Mouse (Mus musculus) hindbrain, embryonic 12.5 days (tissue): Measurements from ENCODE around the gene Cacnb4. TPM values are rescaled to one million over a fixed set of nuclear protein-coding genes. Genes with fewer than 3 reads are reported as not detected.

Source experiments
- ATAC-seq: fragments of 200-750 bp; cut with Nextera tagmentation; 2 replicates; pipeline ENCODE4 v1.8.0; 2017; ENCODE audit warnings: moderate TSS enrichment; ENCODE audit not compliant: low FRiP score
- H3K27ac ChIP-seq: fragments of 300-500 bp; sonication (generic); 2 replicates; pipeline ENCODE4 v1.5.1; 2016; ENCODE audit warnings: mild to moderate bottlenecking
- H3K27me3 ChIP-seq: fragments of 300-500 bp; sonication (generic); 2 replicates; pipeline ENCODE4 v1.6.1; 2016; ENCODE audit warnings: mild to moderate bottlenecking
- H3K36me3 ChIP-seq: fragments of 300-500 bp; sonication (generic); 2 replicates; pipeline ENCODE4 v1.6.1; 2016; ENCODE audit warnings: mild to moderate bottlenecking
- H3K4me1 ChIP-seq: fragments of 300-500 bp; sonication (generic); 2 replicates; pipeline ENCODE4 v1.6.1; 2016
- H3K4me2 ChIP-seq: fragments of 300-500 bp; sonication (generic); replicated peaks from 2 replicates; pipeline ENCODE4 v1.6.1; 2016; ENCODE audit warnings: mild to moderate bottlenecking
- H3K4me3 ChIP-seq: fragments of 300-500 bp; sonication (generic); 2 replicates; pipeline ENCODE4 v1.5.1; 2016; ENCODE audit warnings: mild to moderate bottlenecking
- H3K9ac ChIP-seq: fragments of 300-500 bp; sonication (generic); 2 replicates; pipeline ENCODE4 v1.6.1; 2016; ENCODE audit warnings: mild to moderate bottlenecking, moderate library complexity
- H3K9me3 ChIP-seq: fragments of 300-500 bp; sonication (generic); replicated peaks from 2 replicates; pipeline ENCODE4 v1.6.1; 2016; ENCODE audit warnings: mild to moderate bottlenecking
- WGBS: fragments of 180-500 bp; shearing (Covaris S2); methylation state at CpG from one replicate; pipeline ENCODE4 v1.1.7; 2016; 5-methylcytosine and 5-hydroxymethylcytosine counted together
- polyA plus RNA-seq: library from polyadenylated mRNA; unstranded; fragments of >200 nt; fragmentation: Nextera tagmentation; extraction: Ambion mirVana; gene quantifications from 2 replicates; pipeline ENCODE4 v1.2.1, GENCODE M21; 2016

The Cacnb4 gene
- polyA plus RNA-seq, 1 experiment from 2014 or later: 5.9 TPM

DNA sequence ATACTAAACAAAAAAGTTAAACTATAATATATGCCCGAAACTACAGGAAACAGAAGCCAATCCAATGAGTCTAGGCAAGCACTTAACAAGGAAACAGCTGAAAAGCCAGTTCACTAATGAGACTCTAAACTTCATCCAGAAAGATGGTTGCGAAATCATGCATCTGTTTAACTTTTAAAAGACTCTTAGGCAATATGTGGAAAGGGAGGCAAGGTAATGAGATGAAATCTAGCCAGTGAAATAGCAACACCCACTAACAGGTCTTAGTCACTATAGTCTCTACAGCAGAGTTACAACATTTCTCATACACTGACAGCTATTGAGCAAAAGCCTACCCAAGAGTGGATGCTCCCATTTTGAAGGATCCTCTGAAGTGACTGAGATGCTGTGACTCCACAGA lies 74.4 kb downstream of the Cacnb4 start:
- H3K9ac ChIP-seq: no peak overlapping the region
- 92% methylated on average over 2 of the region's 2 CpGs for WGBS
- no peaks in the 10 kb centered on the region for H3K36me3 ChIP-seq
- H3K4me3 ChIP-seq: no peak overlapping the region
- H3K4me2 ChIP-seq: no peak overlapping the region
- H3K27me3 ChIP-seq: no peaks in the 10 kb centered on the region
- ATAC-seq: no peak
- H3K4me1 ChIP-seq: no peaks in the 10 kb centered on the region
- H3K27ac ChIP-seq: no peak overlapping the region
- H3K9me3 ChIP-seq: no peaks in the 10 kb centered on the region

DNA sequence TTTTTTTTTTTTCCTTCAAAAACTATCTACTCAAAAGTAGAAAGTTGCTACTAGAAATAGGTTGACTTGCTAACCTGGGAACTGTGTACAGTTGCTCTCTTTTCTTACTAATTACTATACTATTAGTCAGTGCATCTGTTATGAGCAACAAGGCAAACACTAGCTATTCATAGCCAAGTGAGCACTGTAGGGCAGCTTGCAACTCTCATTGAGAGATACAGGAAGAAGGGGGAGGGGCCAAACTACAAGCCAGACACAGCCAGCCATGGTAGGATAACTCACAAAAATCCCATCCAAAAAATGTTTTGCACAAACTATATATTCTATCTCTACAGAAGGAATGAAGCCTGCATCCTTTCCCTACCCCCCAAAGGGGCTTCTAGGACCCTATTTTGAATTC lies 79.1 kb downstream of the Cacnb4 start:
- no peaks in the 10 kb centered on the region for H3K36me3 ChIP-seq
- no peak overlapping the region for H3K4me3 ChIP-seq
- 0 out of 2 replicates have a peak, but pooled peaks cover 2% of the 10 kb centered on the region for H3K4me1 ChIP-seq
- no peak for ATAC-seq
- H3K9ac ChIP-seq: no peak overlapping the region
- no peaks in the 10 kb centered on the region for H3K27me3 ChIP-seq
- H3K9me3 ChIP-seq: no peaks in the 10 kb centered on the region
- H3K27ac ChIP-seq: no peak overlapping the region
- H3K4me2 ChIP-seq: no peak overlapping the region

DNA sequence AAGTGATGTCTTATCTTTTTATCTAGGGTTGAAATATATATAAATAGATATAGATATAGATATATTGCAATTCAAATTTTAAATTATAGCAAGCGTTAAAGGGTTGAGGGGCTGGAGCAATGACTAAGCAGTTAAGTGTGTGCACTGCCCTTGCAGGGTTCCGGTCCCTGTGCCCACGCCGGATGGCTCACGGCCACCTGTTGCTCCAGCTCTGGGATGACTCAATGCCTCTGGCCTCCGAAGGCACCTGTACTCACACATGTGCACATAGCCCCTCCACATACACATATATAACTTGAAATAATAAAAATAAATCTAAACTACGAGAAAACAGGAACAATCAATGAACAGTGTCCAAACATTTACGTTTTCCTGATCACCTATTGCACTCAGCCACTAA lies 82.8 kb downstream of the Cacnb4 start:
- Histone ChIP-seq H3K4me1 (peaks cover 13% of the 10 kb centered on the region), H3K4me3 (no peak overlapping the region), H3K36me3 (no peaks in the 10 kb centered on the region), H3K27me3 (no peaks in the 10 kb centered on the region), H3K4me2 (no peak overlapping the region), H3K9me3 (no peaks in the 10 kb centered on the region), H3K9ac (no peak overlapping the region), H3K27ac (no peak overlapping the region)
- 93% methylated on average over 8 of the region's 8 CpGs for WGBS
- no peak for ATAC-seq

DNA sequence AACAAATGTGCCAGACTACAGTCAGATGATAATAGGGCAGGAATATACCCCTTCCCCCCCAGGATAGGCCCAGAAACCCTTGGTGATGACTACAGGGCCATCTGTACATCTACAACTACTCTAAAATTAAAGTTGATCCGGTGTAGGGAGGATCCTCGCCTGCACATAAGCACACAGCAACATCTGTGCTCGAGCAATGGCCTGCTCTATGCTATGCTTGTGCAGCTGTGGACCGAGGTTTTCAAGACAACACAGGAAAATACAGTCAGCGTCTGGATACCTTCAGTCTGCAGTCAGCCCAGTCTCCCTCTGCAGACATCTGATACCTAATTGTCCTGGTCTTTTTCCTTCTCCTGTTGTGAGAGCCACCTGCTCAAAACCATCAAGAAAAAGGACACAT lies 83.4 kb downstream of the Cacnb4 start:
- Histone ChIP-seq H3K36me3 (no peaks in the 10 kb centered on the region), H3K4me3 (no peak overlapping the region), H3K4me1 (peaks cover 13% of the 10 kb centered on the region), H3K27me3 (no peaks in the 10 kb centered on the region), H3K4me2 (no peak overlapping the region), H3K9me3 (no peaks in the 10 kb centered on the region), H3K27ac (no peak overlapping the region), H3K9ac (no peak overlapping the region)
- 63% methylated on average over 5 of the region's 5 CpGs for WGBS
- ATAC-seq: no peak

DNA sequence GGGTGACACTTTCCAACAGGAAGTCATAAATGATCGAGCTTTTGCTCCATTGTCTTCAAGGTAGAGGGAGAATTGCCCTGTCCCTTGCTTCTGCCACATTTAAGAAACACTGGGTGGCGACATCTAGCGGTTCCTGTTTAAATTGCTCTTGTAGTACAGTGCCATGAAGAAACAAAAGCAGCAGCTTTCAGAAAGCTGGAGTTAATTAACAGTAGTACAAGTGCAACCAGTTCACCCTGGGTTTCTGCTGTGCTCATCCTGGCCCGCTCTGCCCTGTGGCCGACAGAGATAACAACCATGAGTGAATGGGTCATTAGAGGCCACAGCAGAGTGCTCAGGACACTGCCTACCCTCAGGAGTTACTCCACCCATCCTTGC lies 85.7 kb downstream of the Cacnb4 start:
- Histone ChIP-seq H3K36me3 (no peaks in the 10 kb centered on the region), H3K27me3 (no peaks in the 10 kb centered on the region), H3K9ac (no peak overlapping the region), H3K4me3 (no peak overlapping the region), H3K9me3 (no peaks in the 10 kb centered on the region), H3K27ac (peak overlapping the region; percentile 40; the same call in 1 of the 2 replicates), H3K4me1 (peaks cover 13% of the 10 kb centered on the region), H3K4me2 (peak overlapping the region; percentile 22)
- 2% methylated on average over 5 of the region's 5 CpGs for WGBS
- peak; percentile 83 for ATAC-seq

DNA sequence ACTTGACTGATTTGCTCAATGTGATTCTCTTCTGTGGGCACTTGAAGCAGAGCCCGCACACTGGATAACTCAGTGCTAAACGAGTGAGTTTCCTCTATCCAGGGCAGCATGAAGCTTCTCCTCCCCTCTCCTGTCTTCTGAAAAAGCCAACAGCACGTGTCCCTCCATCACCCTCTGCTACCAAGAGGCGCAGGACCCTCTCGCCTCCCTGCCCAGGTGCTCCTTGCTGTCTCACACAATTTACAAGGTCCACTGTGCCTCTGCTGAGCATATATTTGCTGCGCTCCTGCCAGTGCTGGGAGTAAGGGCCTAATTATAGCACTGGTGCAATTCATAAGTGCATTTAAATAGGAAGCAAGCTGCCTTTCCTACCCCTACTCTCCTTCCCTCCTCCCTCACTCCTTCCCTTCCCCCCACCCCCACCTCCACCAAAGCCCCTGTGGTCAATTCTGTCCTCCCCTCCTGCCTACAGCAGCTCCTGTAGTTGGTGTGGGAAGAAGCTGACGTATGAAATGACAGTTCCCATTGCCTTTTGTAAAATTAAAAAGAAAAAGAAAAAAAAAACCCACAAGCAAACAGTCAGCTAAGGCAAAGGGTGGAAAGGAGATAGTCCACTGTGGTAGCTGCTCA lies 86.2 kb downstream of the Cacnb4 start:
- H3K4me1 ChIP-seq: peaks cover 13% of the 10 kb centered on the region
- H3K9ac ChIP-seq: no peak overlapping the region
- WGBS: 64% methylated on average over 7 of the region's 7 CpGs
- H3K9me3 ChIP-seq: no peaks in the 10 kb centered on the region
- no peaks in the 10 kb centered on the region for H3K27me3 ChIP-seq
- H3K36me3 ChIP-seq: no peaks in the 10 kb centered on the region
- ATAC-seq: 0 out of 2 replicates have a peak, but pooled peaks have one; percentile 28
- peak overlapping the region; percentile 22 for H3K4me2 ChIP-seq
- peak overlapping the region; percentile 40 for H3K27ac ChIP-seq
- H3K4me3 ChIP-seq: no peak overlapping the region

DNA sequence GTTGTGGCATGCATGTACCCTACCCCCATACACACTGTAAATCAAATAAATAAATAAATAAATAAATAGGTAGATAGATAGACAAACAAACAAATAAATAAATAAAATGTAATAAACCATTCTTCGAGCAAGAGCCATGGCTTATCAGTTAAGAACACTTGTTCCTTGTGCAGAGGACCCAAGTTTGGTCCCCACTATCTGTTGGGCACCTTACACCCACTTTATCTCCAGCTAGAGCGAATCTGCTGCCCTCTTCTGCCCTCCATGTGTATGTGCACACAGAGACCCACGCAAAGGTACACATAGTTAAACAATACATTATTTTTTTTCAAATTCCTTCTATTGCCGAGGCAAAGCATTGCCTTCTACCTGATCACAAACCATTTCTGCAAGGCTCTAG lies 87.1 kb downstream of the Cacnb4 start:
- Histone ChIP-seq H3K9me3 (no peaks in the 10 kb centered on the region), H3K27ac (no peak overlapping the region), H3K4me2 (no peak overlapping the region), H3K4me1 (peaks cover 13% of the 10 kb centered on the region), H3K4me3 (no peak overlapping the region), H3K27me3 (no peaks in the 10 kb centered on the region), H3K9ac (no peak overlapping the region), H3K36me3 (no peaks in the 10 kb centered on the region)
- 87% methylated on average over 4 of the region's 4 CpGs for WGBS
- ATAC-seq: no peak

DNA sequence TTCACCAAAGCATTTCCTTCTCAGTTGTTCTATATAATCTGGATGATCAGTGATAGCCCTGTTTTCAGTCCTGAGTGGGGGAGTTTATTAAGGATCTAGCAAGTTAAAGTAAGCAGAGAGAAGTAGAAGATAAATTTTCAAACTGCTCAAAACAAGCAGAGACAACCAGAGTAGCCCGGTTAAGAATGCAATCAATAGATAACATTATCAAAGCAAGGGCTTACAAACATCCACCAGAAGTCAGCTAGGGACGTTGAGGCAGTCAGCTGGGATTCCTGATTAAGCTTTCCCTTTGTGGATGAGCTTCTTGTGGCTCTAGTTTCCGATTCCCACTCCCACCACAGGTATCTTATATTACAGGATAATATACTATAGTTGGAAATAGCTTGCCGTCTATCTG lies 91.2 kb downstream of the Cacnb4 start:
- Histone ChIP-seq H3K36me3 (no peaks in the 10 kb centered on the region), H3K4me2 (no peak overlapping the region), H3K27ac (no peak overlapping the region), H3K4me3 (no peak overlapping the region), H3K9ac (no peak overlapping the region), H3K9me3 (no peaks in the 10 kb centered on the region), H3K27me3 (no peaks in the 10 kb centered on the region), H3K4me1 (peaks cover 2% of the 10 kb centered on the region)
- no peak for ATAC-seq
- WGBS: 78% methylated on average over 4 of the region's 4 CpGs

DNA sequence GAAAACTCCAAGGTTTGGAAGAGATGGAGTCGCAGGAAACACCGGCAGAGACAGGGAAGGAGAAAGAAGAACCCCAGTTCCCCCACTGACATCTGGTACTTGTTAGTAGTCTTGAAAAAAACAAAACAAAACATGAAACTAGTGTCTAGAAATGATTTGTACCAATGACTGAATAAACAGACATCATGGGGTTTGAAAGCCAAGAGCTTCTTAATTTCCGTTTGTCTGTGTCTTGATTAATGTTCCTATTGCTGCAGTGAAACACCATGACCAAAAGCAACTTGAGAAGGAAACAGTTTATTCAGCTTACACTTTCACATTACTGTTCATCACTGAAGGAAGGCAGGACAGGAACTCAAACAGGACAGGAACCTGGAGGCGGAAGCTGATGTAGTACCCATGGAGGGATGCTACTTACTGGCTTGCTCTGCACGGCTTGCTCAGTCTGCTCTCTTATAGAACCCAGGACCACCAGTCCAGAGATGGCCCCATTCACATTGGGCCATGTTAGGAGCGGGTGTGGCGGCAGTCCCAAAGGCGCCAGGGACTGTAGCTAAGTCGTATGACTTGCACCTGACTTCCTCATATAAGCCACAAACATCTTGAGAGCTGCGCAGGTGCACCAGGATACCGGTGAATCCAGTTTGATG lies 95.4 kb downstream of the Cacnb4 start:
- no peak overlapping the region for H3K4me3 ChIP-seq
- no peaks in the 10 kb centered on the region for H3K9me3 ChIP-seq
- H3K9ac ChIP-seq: no peak overlapping the region
- 90% methylated on average over 11 of the region's 11 CpGs for WGBS
- ATAC-seq: no peak
- no peaks in the 10 kb centered on the region for H3K4me1 ChIP-seq
- H3K36me3 ChIP-seq: no peaks in the 10 kb centered on the region
- no peak overlapping the region for H3K27ac ChIP-seq
- no peak overlapping the region for H3K4me2 ChIP-seq
- H3K27me3 ChIP-seq: no peaks in the 10 kb centered on the region

DNA sequence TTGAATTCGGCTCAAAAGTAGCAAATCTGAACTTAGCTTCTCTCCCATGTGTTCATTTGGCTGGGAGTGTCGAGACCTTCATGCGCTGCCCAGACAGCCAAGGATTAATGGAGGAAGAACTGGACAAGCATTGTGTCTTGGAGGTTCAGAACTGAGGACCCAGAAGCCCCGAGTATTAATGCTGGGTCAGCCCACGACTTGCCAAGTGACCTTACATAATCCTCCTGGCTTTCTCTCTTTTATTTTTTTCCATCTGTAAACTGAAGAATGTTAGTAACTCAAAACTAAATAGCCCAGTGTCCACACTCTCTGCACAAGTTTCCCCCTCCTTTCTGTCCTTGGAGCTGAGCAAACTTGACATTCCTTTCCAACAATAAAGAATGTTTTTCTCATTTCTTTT lies 95.9 kb downstream of the Cacnb4 start:
- H3K4me3 ChIP-seq: no peak overlapping the region
- H3K27ac ChIP-seq: no peak overlapping the region
- no peak for ATAC-seq
- H3K4me2 ChIP-seq: no peak overlapping the region
- H3K27me3 ChIP-seq: no peaks in the 10 kb centered on the region
- no peaks in the 10 kb centered on the region for H3K36me3 ChIP-seq
- H3K9me3 ChIP-seq: no peaks in the 10 kb centered on the region
- no peaks in the 10 kb centered on the region for H3K4me1 ChIP-seq
- whole genome bisulfite sequencing: 65% methylated on average over 5 of the region's 5 CpGs
- no peak overlapping the region for H3K9ac ChIP-seq

DNA sequence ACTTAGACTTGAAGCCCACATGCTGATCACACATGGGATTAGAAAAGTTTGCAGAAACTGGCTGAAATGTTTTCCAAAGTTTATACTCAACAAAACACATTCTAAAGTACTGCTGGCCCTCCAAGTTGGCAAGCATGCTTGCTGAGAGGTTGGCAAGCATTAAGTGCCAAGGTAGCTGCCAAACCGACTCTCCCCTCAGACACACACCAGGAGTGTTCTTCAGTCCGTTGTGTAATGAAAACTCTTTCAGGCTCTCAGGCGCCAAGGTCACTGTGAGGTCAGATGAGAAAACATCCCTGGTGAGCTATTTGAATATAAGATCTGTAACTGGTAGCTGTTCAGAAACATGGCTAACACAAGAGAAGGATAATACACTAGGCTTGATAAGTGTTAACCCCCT lies 97.8 kb downstream of the Cacnb4 start:
- Histone ChIP-seq H3K4me3 (no peak overlapping the region), H3K9ac (no peak overlapping the region), H3K36me3 (no peaks in the 10 kb centered on the region), H3K4me1 (no peaks in the 10 kb centered on the region), H3K27ac (no peak overlapping the region), H3K9me3 (no peaks in the 10 kb centered on the region), H3K27me3 (no peaks in the 10 kb centered on the region), H3K4me2 (no peak overlapping the region)
- 35% methylated on average over 3 of the region's 3 CpGs for WGBS
- ATAC-seq: no peak

DNA sequence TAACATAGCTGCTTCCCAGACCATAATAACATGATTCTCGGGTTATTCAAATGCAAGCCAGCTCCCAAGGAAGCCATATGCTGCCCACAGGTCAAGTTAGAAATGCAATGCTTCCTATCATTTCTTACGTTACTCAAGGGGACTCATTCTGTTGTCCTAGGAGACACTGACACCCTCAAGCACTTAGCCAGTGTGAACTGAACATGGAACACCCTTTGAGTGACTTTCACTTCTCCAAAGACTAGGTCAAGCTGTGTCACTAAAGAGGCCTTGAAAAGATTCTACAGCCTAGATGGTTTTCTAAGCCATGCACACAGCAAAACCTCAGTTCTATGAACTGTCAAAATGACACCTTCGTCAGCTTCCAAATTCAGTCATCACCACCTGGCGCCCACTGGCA lies 98.9 kb downstream of the Cacnb4 start:
- Histone ChIP-seq H3K4me2 (no peak overlapping the region), H3K4me3 (no peak overlapping the region), H3K36me3 (no peaks in the 10 kb centered on the region), H3K9me3 (no peaks in the 10 kb centered on the region), H3K9ac (no peak overlapping the region), H3K27ac (no peak overlapping the region), H3K27me3 (no peaks in the 10 kb centered on the region), H3K4me1 (no peaks in the 10 kb centered on the region)
- WGBS: 81% methylated on average over 4 of the region's 4 CpGs
- no peak for ATAC-seq

DNA sequence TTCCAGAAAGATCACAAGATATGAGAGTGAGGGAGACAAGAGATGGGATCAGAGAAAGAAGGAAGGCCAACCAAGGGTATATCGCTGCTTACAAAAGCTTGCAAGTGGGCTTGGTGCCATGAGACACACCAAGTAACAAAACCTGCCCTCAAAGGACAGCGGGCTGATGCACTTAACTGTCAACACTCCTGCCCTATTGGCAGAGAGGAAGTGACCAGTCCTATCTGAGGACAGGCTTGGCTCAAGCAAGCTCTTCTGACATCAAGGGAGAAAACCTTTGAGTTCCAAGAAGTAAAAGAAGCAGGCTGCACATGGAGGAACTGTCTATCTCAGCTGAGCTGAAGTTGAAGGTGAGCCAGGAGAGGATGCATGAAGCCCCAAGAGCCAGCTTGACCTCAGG lies 100.1 kb downstream of the Cacnb4 start:
- H3K9ac ChIP-seq: no peak overlapping the region
- no peaks in the 10 kb centered on the region for H3K9me3 ChIP-seq
- H3K4me1 ChIP-seq: no peaks in the 10 kb centered on the region
- H3K27me3 ChIP-seq: no peaks in the 10 kb centered on the region
- no peak overlapping the region for H3K4me2 ChIP-seq
- no peak overlapping the region for H3K4me3 ChIP-seq
- WGBS: 98% methylated on average over 2 of the region's 2 CpGs
- no peak overlapping the region for H3K27ac ChIP-seq
- no peaks in the 10 kb centered on the region for H3K36me3 ChIP-seq
- ATAC-seq: no peak
